Mouse (Mus musculus) cortical plate, adult 2 months (tissue): ENCODE results near the gene Olfr766-ps1.

ENCODE experiments used
- CTCF ChIP-seq: fragments of 200-500 bp; IDR thresholded peaks from 2 replicates; pipeline ENCODE4 v1.5.1; 2011; ENCODE audit warnings: mild to moderate bottlenecking, control low read depth, low read length; ENCODE audit not compliant: insufficient read depth; ENCODE audit errors: extremely low read depth
- POLR2A ChIP-seq: fragments of 200-500 bp; IDR thresholded peaks from 2 replicates; pipeline ENCODE4 v1.6.1; 2011; ENCODE audit warnings: mild to moderate bottlenecking, low read length, control low read depth; ENCODE audit not compliant: insufficient read depth; ENCODE audit errors: extremely low read depth

DNA sequence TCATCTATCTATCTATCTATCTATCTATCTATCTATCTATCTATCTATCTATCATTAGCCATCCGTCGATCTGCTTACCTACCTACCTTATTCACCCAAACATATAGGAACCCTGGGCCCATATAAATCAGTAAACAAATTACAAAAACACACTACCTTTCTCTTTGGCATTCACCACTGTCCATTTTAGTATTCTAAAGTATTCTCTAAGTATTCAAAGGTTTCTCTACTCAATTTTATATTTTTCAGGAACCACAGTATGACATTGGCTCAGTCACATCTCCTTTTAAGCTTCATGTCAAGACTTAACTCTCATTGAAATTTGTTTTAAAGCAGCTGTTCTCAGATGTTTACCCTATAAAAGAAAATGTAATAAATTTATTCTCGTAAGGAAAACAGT is 46.4 kb upstream of the Olfr766-ps1 start:
- no peak for TF ChIP-seq POLR2A
- no peak for TF ChIP-seq CTCF
